Mouse (Mus musculus) embryonic stem cell, embryonic (primary cell): ENCODE measurements around the gene Med9.

Source experiments
- CTCF ChIA-PET, 4 experiments: fragments of 300-600 bp in 2 of 4; fragments of 350-600 bp in 2 of 4; sonication (Branson Sonifier 250); formaldehyde crosslinking; loops; one replicate each; lab custom pipeline; 2022; ENCODE audit warnings: inconsistent platforms in 2 of 4; lab: Charles Lee
- POLR2A ChIA-PET, 4 experiments: fragments of 300-600 bp in 2 of 4; fragments of 350-600 bp in 2 of 4; sonication (Branson Sonifier 250); formaldehyde crosslinking; loops; one replicate each; lab custom pipeline; 2022; ENCODE audit warnings: antibody characterized with exemption in 4 of 4, inconsistent platforms in 1 of 4; lab: Charles Lee

The Med9 gene

DNA sequence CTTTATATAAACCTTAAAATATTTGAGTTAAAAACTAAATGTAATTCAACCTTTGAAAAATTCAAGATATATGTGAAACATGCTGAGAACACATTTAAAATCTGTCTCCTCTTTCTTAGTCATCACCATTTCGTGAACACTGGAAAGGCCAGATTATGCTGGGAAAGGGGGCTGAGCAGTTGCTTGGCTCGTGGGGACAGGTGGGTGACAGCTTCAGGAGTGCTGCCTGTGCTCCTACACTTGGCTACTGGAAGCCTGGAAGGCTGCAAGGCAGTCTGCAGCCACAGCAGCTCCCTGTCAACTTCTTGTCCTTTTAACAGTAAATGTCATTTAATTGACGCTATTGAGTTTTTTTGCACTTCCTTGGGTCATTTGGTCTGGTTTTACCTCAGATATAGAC is 57.9 kb downstream of the Med9 start:
- POLR2A ChIA-PET = interaction anchor here in 1 of 4 experiments (0.6 kb wide), 1 partner anchor 533 kb away, joined by 3 read pairs; no protein-coding TSS in a partner anchor
- CTCF ChIA-PET = no interaction called here

DNA sequence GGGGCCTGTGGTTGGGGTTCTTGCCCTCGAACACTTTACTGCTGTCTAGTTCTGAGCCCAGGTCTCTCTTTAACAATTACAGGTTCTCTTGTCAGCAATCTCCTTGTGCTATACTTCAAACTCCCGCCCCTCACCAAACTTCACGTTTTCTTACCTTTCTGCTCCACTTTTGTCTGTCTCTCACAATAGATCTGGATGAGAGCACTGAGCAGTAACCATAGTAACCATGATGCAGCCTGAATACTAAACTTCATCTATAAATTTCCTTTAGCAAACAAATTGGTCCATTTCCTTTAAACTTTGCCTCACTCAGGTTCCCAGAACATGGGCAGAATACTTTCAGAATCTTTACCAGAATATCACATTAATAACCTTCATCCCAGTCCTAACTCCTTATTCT is 61.4 kb downstream of the Med9 start:
- ChIA-PET POLR2A (interaction anchor here in 2 of 4 experiments (1.1 to 1.8 kb wide), 2 partner anchors 9 to 44 kb away, joined by 5 read pairs; partner anchors contain the start of gene Rasd1 (in 1 of the 2)), CTCF (no interaction called here)

DNA sequence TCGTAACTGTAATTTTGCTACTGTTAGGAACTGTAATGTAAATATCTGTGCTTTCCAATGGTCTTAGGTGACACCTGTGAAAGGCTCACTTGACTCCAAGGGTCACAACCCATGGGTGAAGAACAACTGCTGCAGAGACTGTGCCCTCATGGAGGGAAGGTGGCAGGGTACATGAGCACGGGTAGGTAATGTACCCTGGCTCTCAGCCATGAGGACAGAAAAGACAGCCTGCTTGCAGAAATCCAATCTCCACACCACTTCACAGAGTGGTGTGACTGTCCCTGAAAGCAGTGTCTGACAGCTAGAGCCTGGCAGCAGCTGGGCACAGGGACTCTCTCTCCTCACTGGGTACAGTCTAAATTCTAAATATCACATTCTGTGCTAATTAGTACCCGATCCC is 63.5 kb downstream of the Med9 start:
- CTCF ChIA-PET = no interaction called here

More for the DNA sequence above, 63.5 kb downstream of the Med9 start:
- POLR2A ChIA-PET = no interaction called here
